Mouse (Mus musculus): ENCODE measurements around the gene Epb41l2.

The Epb41l2 gene

DNA sequence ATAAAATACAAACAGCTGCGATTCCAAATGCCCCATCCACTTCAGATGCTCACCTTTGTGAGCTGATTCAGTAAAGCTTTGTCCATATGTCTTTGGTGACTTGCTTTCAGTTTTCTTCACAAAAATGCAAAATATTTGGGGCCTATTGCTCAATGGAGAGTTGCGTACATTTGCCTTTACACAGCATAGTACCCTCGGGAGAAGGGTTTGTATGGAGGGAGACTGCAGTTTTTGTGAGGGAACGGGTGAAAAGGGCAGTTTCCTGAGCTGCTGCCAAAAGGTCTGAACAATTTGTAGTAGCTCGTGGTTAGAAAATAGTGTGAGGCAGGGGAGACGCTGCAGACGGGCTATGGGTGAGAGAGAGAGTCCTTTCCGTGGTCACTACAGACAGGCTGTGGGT, 40.5 kb downstream of the Epb41l2 start:
- DNase-seq (ENCODE audit: low spot score) = no peak

DNA sequence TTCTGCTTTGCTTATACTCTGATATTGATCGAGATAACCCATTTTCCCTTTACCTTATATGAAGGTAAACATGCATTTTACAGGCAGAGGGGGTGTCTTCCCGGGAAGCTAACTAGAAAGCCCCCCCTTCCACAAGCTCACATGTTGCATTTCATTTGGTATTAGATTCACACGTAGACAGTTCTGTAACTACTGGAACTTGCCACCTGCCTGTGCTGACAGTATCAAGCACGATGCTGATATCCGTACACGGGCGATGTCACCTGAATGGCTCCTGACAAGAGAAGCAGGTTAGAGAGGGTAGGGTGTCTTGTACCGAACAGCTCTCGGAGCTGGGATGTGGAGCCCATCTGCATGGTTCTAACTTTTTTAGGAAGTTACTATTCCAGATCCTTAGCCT, 41.0 kb downstream of the Epb41l2 start:
- no peak for DNase-seq (ENCODE audit: low spot score)

DNA sequence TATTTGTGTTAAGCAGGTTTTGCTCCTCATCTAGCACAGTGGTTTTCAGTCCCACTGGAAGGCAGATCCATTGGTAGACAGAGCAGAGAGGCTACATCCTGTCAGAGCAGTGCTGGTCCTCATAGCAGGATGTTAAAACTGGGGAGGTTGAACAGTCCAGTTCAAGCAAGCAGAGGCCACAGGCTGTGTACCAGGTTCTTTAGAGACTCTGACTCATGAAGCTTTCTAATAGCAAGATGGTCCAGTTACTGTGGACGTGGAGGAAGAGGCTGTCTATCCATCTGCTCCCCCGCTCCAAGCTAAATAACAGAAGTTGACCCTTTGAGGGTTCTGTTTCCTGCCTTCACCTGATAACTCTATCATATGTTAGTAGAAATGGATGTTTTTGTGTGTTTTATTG, 41.8 kb downstream of the Epb41l2 start:
- no peak for DNase-seq (ENCODE audit: low spot score)

DNA sequence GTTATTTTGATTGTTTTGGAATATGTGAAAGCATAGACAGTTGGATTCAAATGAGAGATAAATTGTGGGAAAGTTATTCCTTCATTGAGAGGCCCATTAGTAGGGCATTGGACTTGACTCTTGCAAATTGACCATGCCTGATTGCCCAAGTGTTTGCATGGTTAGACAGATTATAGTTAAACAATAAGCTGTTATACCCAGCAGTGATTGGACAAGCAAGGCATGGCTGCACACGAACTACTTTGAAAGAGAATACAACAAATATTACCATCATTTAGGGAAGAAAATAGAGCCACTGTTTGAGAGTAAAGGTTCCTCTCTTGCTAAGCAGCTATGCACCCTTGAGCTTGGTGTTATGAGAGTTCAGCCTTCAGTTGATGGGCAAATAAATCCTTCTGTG, 43.3 kb downstream of the Epb41l2 start:
- peak; percentile 77 for DNase-seq (ENCODE audit: low spot score)

DNA sequence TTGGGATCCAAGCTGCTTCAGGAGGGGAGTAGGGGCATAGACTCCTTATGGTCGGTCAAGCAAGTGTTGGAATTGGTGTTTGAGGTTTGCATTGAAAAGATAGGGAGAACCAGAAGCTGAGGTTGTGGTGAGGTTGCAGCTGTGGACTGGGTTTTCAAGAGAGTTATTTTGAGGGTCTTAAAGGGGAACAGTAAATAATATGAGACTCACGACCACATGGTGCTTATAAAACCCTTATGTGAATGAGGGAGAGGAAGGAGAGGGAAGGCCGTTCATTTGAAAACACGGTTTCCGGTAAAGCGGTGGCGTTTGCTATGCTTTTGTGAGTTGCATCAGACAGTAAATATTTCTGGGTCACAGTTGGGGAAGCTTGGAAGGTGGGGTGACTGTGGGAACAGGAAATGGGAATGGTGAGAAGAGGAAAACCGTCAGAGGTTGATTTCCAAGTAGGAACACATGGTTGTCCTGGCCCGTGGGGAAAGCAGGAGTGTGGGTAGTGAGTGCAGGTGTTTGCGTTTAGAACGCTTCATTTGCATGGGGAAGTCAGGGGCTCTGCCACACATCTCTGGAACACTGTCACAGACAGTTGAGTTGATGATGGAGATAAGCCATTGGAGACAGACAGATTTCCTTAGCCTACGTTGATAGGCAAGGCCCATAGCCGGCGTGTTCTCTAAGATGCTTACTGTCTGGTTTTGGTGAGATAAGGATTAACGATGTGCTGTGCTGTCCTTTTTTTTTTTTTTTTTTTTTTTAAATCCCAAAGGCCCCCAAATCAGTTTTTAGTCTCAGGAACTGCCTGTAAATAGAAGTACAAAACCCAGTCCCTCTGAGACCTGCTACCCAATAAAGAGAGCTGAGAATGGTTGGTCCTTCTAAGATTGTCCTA, 44.5 kb downstream of the Epb41l2 start:
- no peak for DNase-seq (ENCODE audit: low spot score)

DNA sequence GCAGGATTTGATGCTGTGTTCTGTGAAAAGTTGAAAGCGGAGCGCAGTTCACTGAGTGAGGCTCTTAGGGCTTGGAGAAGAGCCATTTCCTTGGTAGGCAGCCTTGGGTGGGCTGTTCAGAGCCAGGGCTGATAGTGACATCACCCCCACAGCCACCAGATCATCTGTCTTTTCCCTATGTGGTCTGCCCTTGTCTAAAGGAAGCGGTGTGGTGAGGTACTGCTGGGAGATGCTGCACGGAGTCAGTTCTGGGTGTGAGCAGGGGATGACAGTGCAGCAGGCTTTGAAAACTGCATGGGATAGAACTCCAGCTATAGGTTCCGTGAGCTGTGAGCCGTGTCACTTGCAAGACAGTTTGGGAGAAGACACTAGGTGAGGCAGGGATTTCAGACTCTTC, 45.1 kb downstream of the Epb41l2 start:
- no peak for DNase-seq (ENCODE audit: low spot score)

DNA sequence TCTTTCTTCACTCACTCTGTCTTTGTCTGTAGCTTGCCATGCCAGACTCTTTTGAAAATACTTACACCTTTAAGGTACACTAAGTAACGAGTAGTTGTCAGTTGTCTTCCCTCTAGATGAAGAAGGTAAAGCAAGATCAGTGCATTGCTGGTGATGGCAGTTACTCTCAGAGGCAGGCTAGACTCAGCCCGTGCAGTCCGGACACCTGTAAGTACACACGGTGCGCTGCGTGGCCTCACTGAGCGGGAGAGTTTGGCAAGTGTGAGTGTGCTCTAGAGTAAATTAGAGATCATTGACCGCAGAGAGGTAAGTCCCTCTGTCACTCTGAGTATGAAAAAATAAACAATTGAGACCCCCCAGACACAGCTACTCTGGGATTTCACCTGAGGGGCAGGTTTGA, 46.0 kb downstream of the Epb41l2 start:
- no peak for DNase-seq (ENCODE audit: low spot score)

DNA sequence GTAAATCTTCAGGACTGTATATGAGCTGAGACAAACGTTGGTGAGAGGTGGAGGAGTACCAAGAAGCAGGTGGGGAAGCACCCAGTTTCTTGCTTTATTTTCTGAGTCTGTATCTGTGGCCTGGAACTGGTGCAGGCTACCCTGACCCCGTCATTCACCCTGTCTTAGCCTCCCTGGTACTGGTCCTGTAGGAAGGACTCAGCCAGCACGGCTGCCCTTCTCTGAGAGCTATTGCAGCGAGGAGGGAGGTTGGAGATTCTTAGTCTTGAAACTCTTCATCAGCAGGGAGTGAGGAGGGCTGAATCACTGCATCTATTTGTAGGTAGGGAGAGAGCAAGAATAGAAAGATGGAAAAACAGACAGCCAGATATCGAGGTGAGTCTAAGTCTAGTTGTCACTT, 47.1 kb downstream of the Epb41l2 start:
- no peak for DNase-seq (ENCODE audit: low spot score)

DNA sequence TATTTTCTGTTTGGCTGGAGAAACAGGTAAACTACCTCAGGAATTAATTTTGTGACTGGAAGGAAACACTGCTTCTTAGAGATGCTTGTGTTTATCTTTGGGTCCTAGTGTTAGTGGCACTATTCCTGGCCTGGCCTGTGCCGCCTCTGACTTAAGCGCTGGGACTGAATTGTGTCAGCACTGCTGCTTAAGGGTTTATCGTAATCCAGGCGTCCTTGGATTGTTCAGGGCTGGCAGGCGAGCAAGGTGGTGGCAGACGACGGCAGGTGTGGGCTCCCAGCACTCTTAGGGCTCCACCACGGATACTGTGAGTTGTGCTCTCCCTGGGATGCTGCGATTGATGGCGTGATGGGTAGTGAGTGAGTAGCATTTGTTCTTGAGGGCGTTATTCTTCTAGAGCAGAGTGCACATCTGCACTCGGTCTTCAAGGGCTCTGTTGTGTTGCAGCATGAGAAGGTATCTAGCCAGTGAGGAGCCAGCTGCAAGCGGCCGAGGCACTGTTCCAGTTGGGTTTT, 48.6 kb downstream of the Epb41l2 start:
- DNase-seq (ENCODE audit: low spot score) = no peak

DNA sequence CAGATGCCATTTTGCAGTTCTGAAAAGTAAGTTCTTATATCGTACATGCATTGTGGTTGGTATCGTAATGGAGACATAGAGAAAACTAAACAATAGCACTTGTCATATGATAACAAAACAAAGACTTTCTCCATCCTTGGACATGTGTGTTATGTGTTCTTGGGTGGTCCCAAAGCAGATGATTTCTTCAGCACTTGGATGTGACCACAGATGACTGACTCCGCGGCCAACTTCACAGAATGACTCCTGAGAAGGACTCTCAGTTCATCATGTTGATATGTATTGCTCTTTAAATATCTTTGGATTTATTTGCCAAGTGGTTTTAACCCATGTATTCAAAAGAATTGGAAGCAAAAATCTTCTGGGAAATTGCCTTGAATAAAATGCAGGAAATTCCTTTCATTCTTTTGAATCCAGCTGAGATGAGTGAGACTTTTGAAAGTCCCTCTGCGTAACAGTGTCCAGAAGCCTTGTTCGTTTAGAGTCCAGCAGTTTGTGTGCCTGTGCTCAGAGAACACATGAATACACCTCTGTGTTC, 52.3 kb downstream of the Epb41l2 start:
- DNase-seq (ENCODE audit: low spot score) = no peak

DNA sequence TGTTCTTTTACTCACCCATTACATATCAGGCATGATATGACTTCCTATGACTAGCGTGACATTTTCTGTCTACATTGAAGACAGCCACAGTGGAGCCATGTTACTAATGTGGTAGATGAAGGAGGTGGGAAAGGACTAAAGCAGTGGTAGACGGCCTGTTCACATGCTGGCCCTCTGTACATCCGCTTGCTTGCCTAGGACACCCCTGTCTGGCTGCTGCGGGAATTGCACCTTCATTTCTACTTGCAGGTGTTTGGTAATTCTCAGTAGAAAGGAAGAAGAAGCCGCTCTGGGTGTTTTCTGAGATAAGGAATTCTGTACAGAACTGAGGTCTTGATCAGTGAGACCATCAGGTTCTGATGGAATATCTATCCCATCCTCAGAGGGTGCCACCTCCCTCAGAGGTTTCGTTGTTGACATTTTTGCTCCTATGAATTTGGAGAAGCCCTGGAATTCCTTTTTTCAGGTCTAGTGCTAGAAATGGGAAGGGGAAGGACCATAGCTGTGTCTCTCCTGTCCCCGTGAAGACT, 55.7 kb downstream of the Epb41l2 start:
- no peak for DNase-seq (ENCODE audit: low spot score)

DNA sequence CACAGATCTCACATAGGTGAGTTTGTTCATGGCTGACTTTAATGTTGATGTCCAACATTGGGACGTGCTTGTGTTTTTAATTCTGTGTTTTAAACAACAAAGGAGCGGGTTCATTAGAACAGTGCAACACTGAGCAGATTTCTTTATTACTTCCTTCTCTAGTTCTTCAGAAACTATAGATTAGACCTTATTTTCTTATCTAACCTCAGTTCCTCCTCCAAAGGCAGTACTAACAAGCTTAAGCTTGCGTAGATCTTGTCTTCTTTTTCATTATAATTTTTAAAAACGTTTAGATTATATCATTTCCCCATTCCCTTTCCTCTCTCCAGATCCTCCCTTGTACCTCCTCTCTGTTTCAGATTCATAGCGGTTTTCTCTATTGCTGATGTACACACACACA, 57.1 kb downstream of the Epb41l2 start:
- no peak for DNase-seq (ENCODE audit: low spot score)

DNA sequence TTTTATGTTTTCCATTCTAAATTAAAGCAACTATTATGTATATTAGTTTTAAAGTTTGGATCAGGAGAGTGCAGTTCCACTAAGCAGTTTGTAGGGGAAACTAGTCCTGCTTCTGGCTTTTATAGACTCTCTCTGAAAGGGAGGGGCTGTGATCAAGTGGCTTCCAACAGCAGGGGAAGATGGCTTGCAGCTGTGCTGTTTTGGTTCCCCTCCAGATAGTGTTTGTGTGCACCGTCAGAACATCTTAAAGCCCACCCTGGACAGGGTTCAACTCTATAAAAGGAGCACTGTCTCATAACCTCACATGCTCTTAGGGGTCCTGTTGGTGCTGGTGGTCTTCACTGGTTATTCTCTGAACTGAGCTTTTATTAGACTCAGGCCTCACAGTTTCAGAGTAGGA, 66.5 kb downstream of the Epb41l2 start:
- DNase-seq (ENCODE audit: low spot score) = no peak

DNA sequence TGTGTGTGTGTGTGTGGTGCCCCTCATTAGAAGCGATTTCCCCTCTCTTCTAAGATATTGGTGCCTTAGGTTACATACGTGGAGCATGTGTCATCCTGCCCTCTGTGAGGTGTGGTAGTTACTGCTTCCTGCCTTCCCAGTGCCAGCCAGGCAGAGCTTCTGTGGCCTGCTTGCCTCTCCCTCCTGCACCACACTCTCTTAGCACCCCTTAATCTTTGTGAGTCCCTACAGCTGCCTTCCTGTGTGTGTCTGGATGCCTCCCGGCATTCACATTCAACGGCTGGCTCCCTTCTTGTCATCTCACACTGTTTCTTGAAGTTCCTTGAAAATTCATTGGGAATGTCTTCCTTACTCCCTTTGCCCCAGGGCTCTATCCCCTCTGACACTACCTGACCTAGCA, 67.2 kb downstream of the Epb41l2 start:
- DNase-seq (ENCODE audit: low spot score) = no peak

DNA sequence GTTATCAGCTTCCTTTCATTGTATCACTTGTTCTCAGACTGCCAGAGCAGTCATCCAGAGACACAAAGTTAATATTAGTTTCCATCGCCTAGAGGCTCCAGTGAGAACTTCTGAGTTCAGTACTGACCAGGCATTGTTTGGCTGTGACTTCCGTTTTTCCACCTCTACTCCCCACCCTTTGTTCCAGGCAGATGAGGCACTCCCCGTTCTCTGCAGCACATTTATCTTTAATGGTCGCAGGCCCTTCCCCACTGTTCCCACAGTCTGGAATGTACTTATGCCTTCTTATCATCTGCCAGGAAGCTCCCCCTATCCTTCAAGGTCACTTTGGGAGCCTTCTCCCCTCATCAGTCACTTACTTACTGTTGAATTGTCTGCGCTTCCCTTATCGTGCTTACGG, 67.9 kb downstream of the Epb41l2 start:
- no peak for DNase-seq (ENCODE audit: low spot score)

DNA sequence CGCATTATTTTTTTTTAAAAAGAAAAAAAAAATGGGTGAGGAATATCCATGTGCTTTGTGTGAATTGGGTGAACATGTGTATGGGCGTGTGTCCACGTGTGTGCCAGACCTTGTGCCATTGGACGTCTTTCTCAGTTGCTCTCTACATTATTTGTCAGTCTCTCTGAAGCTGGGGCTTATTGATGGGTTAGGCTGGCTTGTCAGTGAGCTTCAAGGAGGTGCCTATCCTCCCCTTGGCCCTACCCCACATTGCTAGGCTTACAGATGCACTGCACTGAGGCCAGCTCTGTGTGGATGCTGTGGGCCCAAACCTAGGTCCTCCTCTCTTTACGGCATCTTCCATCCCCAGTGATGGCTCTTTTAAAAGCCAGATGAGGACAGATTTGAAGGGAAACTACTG, 69.1 kb downstream of the Epb41l2 start:
- no peak for DNase-seq (ENCODE audit: low spot score)

DNA sequence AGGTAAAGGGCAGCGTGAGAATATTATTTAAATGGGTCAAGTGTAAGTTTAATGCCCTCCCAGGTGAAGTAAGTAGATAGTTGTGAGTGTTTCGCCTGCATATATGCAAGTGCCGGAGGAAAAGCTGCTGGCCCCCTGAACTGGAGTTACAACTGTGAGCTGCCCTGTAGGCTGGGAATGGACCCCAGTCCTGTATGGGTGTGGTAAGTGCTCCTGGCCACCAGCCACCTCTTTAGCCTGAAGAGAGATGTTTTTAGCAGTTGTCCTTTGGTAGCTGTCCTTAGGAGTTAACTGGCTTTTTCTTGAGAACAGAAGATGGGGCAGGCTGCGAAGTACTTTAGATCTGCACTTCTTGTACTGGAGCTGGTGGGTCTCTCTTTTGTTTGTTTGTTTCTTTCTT, 69.7 kb downstream of the Epb41l2 start:
- no peak for DNase-seq (ENCODE audit: low spot score)

DNA sequence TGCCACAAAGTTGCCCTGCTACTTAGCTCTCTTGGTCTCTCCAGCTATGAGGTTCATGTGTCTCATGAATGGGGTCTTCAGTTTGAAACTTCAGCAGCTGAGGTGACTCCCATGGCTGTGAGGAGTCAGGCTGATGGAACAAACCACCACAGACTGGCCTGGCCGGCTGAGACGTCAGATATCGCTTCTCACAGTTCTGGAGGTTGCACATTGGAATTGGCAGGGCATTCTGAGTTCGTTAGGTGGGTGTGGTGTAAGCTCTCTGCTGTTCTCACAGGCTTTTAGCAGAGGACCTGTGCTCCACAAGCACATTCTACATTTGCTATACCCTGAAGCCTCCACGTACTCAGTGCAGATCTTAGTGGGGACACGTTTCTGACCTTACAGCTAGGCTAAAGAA, 71.3 kb downstream of the Epb41l2 start:
- DNase-seq (ENCODE audit: low spot score) = peak; percentile 50

DNA sequence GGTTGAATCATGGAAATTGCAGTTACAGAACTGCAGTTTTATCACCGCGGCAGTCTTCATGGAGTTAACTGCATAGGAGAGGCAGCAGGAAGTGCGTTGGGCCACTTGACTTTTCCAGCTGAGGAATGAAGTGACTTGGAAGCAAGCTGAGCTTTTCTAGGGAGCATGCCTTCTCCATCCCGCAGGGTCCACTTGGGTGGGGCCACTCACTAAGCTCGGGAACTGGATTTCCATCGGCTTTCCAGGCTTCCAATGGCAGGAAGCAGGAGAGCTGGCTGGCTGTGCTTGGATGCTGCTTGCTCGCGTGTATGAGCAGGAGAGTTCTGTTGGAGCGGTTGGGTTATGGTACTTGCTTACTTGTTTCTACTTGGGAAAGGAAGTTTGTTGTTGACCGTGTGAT, 72.8 kb downstream of the Epb41l2 start:
- no peak for DNase-seq (ENCODE audit: low spot score)

DNA sequence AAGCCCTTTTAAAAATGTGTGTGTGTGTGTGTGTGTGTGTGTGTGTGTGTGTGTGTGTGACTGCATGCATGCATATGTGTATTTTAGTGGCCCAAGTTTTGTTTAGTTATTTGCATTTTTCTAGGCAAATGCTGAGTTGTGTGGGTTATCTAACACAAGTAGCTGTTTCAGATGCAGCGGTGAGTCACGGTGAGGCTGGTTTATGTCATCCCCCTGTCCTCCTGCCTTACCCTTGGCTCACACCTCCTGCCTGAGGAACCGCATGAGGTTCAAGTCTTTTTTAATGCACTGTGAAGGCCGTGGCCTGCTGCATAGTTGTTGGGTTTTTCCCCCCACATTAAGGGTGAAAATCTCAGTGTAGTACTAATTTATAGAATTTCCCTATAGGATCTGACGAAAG, 73.3 kb downstream of the Epb41l2 start:
- DNase-seq (ENCODE audit: low spot score) = no peak

DNA sequence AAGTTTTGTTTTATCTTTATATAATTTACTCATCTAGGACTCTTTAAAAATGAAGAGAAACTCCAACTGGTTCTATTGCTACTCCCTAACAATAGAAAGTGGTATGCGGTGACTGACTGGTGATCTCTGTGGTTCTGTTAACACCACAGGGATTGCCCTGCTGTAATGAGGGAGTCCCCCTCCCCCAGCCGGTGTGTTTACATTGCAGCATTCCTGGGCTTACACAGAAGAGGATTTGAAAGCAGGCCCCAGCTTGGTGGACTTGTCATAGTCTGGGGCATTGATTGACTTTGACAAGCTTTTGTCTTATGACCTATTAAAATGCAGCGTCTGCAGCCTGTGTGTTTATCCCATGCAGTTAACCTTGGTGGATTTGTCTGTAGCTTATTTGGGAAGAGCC, 73.9 kb downstream of the Epb41l2 start:
- peak; percentile 95 for DNase-seq (ENCODE audit: low spot score)

DNA sequence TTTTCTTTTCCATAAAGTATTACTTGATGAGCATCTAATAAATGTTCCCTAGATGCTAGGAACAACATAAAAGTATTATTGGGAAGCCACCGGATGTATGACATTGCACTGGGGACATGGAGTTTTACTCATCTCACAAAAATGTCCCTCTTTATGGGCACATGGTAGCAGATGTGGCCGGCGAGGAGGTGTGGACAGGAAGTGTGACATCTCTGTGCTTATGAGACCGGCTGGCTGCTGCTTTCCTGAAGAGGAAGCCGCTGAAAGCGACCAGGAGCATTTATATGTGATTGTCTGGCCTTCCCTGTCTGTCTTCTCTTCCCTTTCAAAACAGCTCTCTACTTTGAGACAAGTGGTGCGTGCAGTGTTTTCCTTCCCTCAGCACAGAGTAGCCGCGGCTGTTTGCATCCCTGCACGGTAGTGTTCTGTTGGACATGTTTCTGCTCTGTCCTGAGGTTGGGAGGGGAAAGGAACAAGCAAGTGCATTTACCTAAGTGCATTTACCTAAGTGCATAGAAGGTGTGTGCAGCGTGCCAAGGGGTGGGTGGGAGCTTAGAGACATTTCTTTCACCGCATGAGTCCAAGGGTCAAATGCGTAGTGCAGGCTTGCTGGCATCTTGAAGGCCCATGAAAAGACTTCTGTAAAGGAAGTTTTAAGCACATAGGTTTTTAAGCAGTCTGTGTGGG, 74.9 kb downstream of the Epb41l2 start:
- DNase-seq (ENCODE audit: low spot score) = no peak

All from retina, embryonic 14.5 days (tissue).